Comparison of ENCODE assay signal across 8 mouse cellular contexts in the genomic region with DNA sequence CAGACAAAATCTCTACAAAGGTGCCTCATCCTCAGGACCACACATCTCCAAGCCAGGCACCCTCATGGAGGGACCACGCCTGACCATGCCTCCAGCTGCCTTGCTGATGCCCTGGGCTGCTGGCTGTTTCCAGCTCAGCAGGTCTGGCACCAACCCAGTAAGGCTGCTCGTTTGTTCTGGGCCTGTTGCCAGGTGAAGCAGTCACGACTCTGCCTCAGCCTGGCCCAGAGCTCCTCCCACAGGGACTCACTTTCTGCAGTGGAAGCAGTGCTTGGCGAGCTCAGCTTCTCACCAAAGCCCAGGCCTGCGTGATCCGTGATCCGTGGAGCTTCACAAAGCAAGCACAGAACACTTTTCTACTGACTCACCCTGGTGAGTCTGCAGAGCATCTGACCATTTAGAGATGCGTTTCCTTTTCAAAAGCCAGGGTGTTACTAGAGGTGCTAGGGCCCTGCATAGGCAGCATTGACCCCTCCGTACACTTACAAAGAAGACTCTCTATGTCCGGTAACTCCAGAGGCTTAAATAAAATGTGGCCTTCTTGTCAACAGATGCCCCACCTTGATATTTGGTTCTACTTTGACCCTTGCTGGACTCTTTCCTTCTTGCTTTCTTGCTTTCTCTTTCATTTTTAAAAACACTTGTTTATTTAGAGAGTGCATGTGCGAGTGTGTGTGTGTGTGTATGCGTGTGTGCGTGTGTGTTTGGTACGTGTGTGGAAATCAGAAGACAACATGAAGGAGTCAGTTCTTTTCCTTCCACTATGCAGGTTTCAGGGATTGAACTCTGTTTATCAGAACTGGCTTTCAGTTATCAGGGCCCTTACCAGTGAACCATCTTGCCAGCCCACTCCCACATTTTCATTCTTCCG. TPM values are rescaled to one million over a fixed set of nuclear protein-coding genes. Genes with fewer than 3 reads are reported as not detected.
DNase-seq lines count a peak whose midpoint lies in the region; ATAC-seq lines count a peak whose summit lies in the region.

No protein-coding gene starts in this region.

- DNase-seq in 416B (ENCODE audit: low read depth), result peak; percentile 92
- DNase-seq in adrenal gland, adult 8-10 months, result peak; percentile 92
- DNase-seq in fibroblast of lung, adult 2 months (ENCODE audit: low read depth), result peak; percentile 98
- DNase-seq in thymus, postnatal 0 days (ENCODE audit: low spot score), result peak; percentile 25

- H3K4me1 ChIP-seq in heart, embryonic 14.5 days (ENCODE audit: control insufficient read depth in 2 of 2, insufficient read depth in 2 of 2, low read length in 2 of 2), result peaks cover 8 to 10% of the 10 kb centered on the region in 2 experiments; a peak in 3 of 4 replicates
- peaks cover 12% of the 10 kb centered on the region for H3K4me1 ChIP-seq in kidney, embryonic 16.5 days (ENCODE audit: insufficient read depth, low read length)
- H3K4me1 ChIP-seq in liver, embryonic 15.5 days (replicated peaks), result 0 out of 2 replicates have a peak, but pooled peaks cover 8% of the 10 kb centered on the region
- 0 out of 2 replicates have a peak, but pooled peaks cover 3% of the 10 kb centered on the region for H3K4me1 ChIP-seq in neural tube, embryonic 14.5 days (ENCODE audit: control insufficient read depth, insufficient read depth, low read length)

- H3K27ac ChIP-seq in heart, embryonic 14.5 days (replicated peaks in 1 of 2; ENCODE audit: control insufficient read depth in 1 of 2, insufficient read depth in 1 of 2, low read depth in 2 of 2, low read length in 2 of 2), result peak overlapping the region; percentile 52 to 66
- peak overlapping the region; percentile 59 for H3K27ac ChIP-seq in kidney, embryonic 16.5 days (ENCODE audit: low read length)
- H3K27ac ChIP-seq in liver, embryonic 15.5 days (replicated peaks), result no peak overlapping the region
- peak overlapping the region; percentile 70 for H3K27ac ChIP-seq in neural tube, embryonic 14.5 days (ENCODE audit: low read depth, low read length)

- ATAC-seq in heart, embryonic 14.5 days (ENCODE audit: insufficient number of reproducible peaks, insufficient read depth, low FRiP score, low read depth), result peak; percentile 97
- peak; percentile 95 for ATAC-seq in kidney, embryonic 16.5 days (ENCODE audit: low FRiP score, low TSS enrichment)
- ATAC-seq in liver, embryonic 15.5 days (ENCODE audit: insufficient read depth), result peak; percentile 79
- ATAC-seq in neural tube, embryonic 14.5 days (ENCODE audit: low read depth), result peak; percentile 95

- H3K27me3 ChIP-seq in heart, embryonic 14.5 days (ENCODE audit: control insufficient read depth, insufficient read depth, low read length), result no peaks in the 10 kb centered on the region
- H3K27me3 ChIP-seq in kidney, embryonic 16.5 days (ENCODE audit: insufficient read depth, low read length), result no peaks in the 10 kb centered on the region
- no peaks in the 10 kb centered on the region for H3K27me3 ChIP-seq in liver, embryonic 15.5 days
- H3K27me3 ChIP-seq in neural tube, embryonic 14.5 days (ENCODE audit: control insufficient read depth, insufficient read depth, low read length), result no peaks in the 10 kb centered on the region

- H3K9me3 ChIP-seq in heart, embryonic 14.5 days (ENCODE audit: control insufficient read depth, low read length), result no peaks in the 10 kb centered on the region
- H3K9me3 ChIP-seq in kidney, embryonic 16.5 days (ENCODE audit: low read length), result no peaks in the 10 kb centered on the region
- no peaks in the 10 kb centered on the region for H3K9me3 ChIP-seq in liver, embryonic 15.5 days (replicated peaks)
- H3K9me3 ChIP-seq in neural tube, embryonic 14.5 days (ENCODE audit: control insufficient read depth, low read length), result no peaks in the 10 kb centered on the region

- H3K9ac ChIP-seq in heart, embryonic 14.5 days (ENCODE audit: low read length), result peak overlapping the region; percentile 31; the same call in 1 of the 2 replicates
- H3K9ac ChIP-seq in kidney, embryonic 16.5 days (replicated peaks; ENCODE audit: low read length), result no peak overlapping the region
- no peak overlapping the region for H3K9ac ChIP-seq in liver, embryonic 15.5 days
- no peak overlapping the region for H3K9ac ChIP-seq in neural tube, embryonic 14.5 days (replicated peaks; ENCODE audit: low read depth, low read length)

- no peaks in the 10 kb centered on the region for H3K36me3 ChIP-seq in heart, embryonic 14.5 days (ENCODE audit: control insufficient read depth, insufficient read depth, low read length)
- peaks cover 3% of the 10 kb centered on the region for H3K36me3 ChIP-seq in kidney, embryonic 16.5 days (ENCODE audit: insufficient read depth, low read length)
- H3K36me3 ChIP-seq in liver, embryonic 15.5 days (replicated peaks), result 0 out of 2 replicates have a peak, but pooled peaks cover 4% of the 10 kb centered on the region
- H3K36me3 ChIP-seq in neural tube, embryonic 14.5 days (ENCODE audit: control insufficient read depth, insufficient read depth, low read length), result peaks cover 36% of the 10 kb centered on the region

- 53% methylated on average over 15 of the region's 15 CpGs for WGBS in heart, embryonic 14.5 days
- WGBS in kidney, embryonic 16.5 days, result 49% methylated on average over 15 of the region's 15 CpGs
- 59% methylated on average over 15 of the region's 15 CpGs for WGBS in liver, embryonic 15.5 days (ENCODE audit: insufficient replicate concordance)
- 57% methylated on average over 15 of the region's 15 CpGs for WGBS in neural tube, embryonic 14.5 days

- no peak overlapping the region for H3K4me3 ChIP-seq in heart, embryonic 14.5 days (ENCODE audit: control insufficient read depth in 1 of 2, insufficient read depth in 1 of 2, low read depth in 1 of 2, low read length in 2 of 2)
- H3K4me3 ChIP-seq in kidney, embryonic 16.5 days (ENCODE audit: low read length), result no peak overlapping the region
- H3K4me3 ChIP-seq in liver, embryonic 15.5 days (replicated peaks), result no peak overlapping the region
- no peak overlapping the region for H3K4me3 ChIP-seq in neural tube, embryonic 14.5 days (ENCODE audit: low read depth, low read length)

- H3K4me2 ChIP-seq in heart, embryonic 14.5 days (ENCODE audit: low read length), result peak overlapping the region; percentile 31
- H3K4me2 ChIP-seq in kidney, embryonic 16.5 days (replicated peaks; ENCODE audit: low read depth, low read length), result no peak overlapping the region
- no peak overlapping the region for H3K4me2 ChIP-seq in liver, embryonic 15.5 days
- no peak overlapping the region for H3K4me2 ChIP-seq in neural tube, embryonic 14.5 days (ENCODE audit: low read depth, low read length)

RNA-seq across cellular contexts. Expression of gene Mpeg1, which starts 15.0 kb away (rescaled TPM):
- 10 to 100 TPM; 29.9 to 72.1 (median 53.2) TPM for total RNA-seq in adrenal gland, adult 8-10 months (2022)
- polyA plus RNA-seq in heart, embryonic 14.5 days (2014; fragmentation: Nextera tagmentation; extraction: Ambion mirVana), result 0.95 and 1.2 TPM in 2 replicates
- polyA plus RNA-seq in kidney, embryonic 16.5 days (2015; fragmentation: Nextera tagmentation; extraction: Ambion mirVana), result 0.54 and 0.62 TPM in 2 replicates
- polyA plus RNA-seq in liver, embryonic 15.5 days (2015; fragmentation: Nextera tagmentation; extraction: Ambion mirVana), result 1.8 and 2.0 TPM in 2 replicates
- polyA plus RNA-seq in neural tube, embryonic 14.5 days (2014; fragmentation: Nextera tagmentation; extraction: Ambion mirVana), result 1.3 and 1.5 TPM in 2 replicates
- polyA plus RNA-seq in thymus, postnatal 0 days (2015; fragmentation: Nextera tagmentation; extraction: Ambion mirVana), result 2.6 and 2.9 TPM in 2 replicates

RNA-seq across cellular contexts. Expression of gene Dtx4, which starts 25.6 kb away (rescaled TPM):
- 10 to 100 TPM; 12.6 to 26.3 (median 19.7) TPM for total RNA-seq in adrenal gland, adult 8-10 months (2022)
- 1.8 and 2.0 TPM in 2 replicates for polyA plus RNA-seq in heart, embryonic 14.5 days (2014; fragmentation: Nextera tagmentation; extraction: Ambion mirVana)
- polyA plus RNA-seq in kidney, embryonic 16.5 days (2015; fragmentation: Nextera tagmentation; extraction: Ambion mirVana), result 6.1 and 6.6 TPM in 2 replicates
- 2.0 and 2.4 TPM in 2 replicates for polyA plus RNA-seq in liver, embryonic 15.5 days (2015; fragmentation: Nextera tagmentation; extraction: Ambion mirVana)
- polyA plus RNA-seq in neural tube, embryonic 14.5 days (2014; fragmentation: Nextera tagmentation; extraction: Ambion mirVana), result 37.7 and 47.6 TPM in 2 replicates
- 3.4 and 4.3 TPM in 2 replicates for polyA plus RNA-seq in thymus, postnatal 0 days (2015; fragmentation: Nextera tagmentation; extraction: Ambion mirVana)

RNA-seq across cellular contexts. Expression of gene Pfpl, which starts 47.9 kb away (rescaled TPM):
- total RNA-seq in adrenal gland, adult 8-10 months (2022), result not detected
- polyA plus RNA-seq in heart, embryonic 14.5 days (2014; fragmentation: Nextera tagmentation; extraction: Ambion mirVana), result not detected in 2 replicates
- not detected in 2 replicates for polyA plus RNA-seq in kidney, embryonic 16.5 days (2015; fragmentation: Nextera tagmentation; extraction: Ambion mirVana)
- not detected in 2 replicates for polyA plus RNA-seq in liver, embryonic 15.5 days (2015; fragmentation: Nextera tagmentation; extraction: Ambion mirVana)
- polyA plus RNA-seq in neural tube, embryonic 14.5 days (2014; fragmentation: Nextera tagmentation; extraction: Ambion mirVana), result not detected in 2 replicates
- not detected in 2 replicates for polyA plus RNA-seq in thymus, postnatal 0 days (2015; fragmentation: Nextera tagmentation; extraction: Ambion mirVana)

RNA-seq across cellular contexts. Expression of gene Olfr1441, which starts 58.4 kb away (rescaled TPM):
- not detected for total RNA-seq in adrenal gland, adult 8-10 months (2022)
- not detected in 2 replicates for polyA plus RNA-seq in heart, embryonic 14.5 days (2014; fragmentation: Nextera tagmentation; extraction: Ambion mirVana)
- polyA plus RNA-seq in kidney, embryonic 16.5 days (2015; fragmentation: Nextera tagmentation; extraction: Ambion mirVana), result not detected in 2 replicates
- polyA plus RNA-seq in liver, embryonic 15.5 days (2015; fragmentation: Nextera tagmentation; extraction: Ambion mirVana), result not detected in 2 replicates
- not detected in 2 replicates for polyA plus RNA-seq in neural tube, embryonic 14.5 days (2014; fragmentation: Nextera tagmentation; extraction: Ambion mirVana)
- not detected in 2 replicates for polyA plus RNA-seq in thymus, postnatal 0 days (2015; fragmentation: Nextera tagmentation; extraction: Ambion mirVana)

Comparison
In these comparisons a context has a peak if more than half of its experiments do, and no peak if none do; other contexts are left out.
1. DNase-seq: peak in every context shown above with its lines; median percentile 98 in fibroblast of lung, adult 2 months; 92 in 416B; 92 in adrenal gland, adult 8-10 months; 25 in thymus, postnatal 0 days.